Mouse (Mus musculus) adrenal gland, adult 10 weeks (tissue): Measurements from ENCODE around the gene Tyms. TPM values are rescaled to one million over a fixed set of nuclear protein-coding genes. Genes with fewer than 3 reads are reported as not detected.

Experiments used
- polyA plus RNA-seq: library from polyadenylated mRNA; stranded (reverse); fragments of 350-450 nt; fragmentation: Illumina TruSeq; extraction: RNeasy Lipid Tissue Mini Kit (QIAGEN cat#74804); gene quantifications from one replicate; pipeline ENCODE4 v1.2.3, GENCODE M21; 2014; ENCODE audit warnings: low read depth, low replicate concordance

Gene Tyms
- polyA plus RNA-seq: 13.4 TPM

DNA sequence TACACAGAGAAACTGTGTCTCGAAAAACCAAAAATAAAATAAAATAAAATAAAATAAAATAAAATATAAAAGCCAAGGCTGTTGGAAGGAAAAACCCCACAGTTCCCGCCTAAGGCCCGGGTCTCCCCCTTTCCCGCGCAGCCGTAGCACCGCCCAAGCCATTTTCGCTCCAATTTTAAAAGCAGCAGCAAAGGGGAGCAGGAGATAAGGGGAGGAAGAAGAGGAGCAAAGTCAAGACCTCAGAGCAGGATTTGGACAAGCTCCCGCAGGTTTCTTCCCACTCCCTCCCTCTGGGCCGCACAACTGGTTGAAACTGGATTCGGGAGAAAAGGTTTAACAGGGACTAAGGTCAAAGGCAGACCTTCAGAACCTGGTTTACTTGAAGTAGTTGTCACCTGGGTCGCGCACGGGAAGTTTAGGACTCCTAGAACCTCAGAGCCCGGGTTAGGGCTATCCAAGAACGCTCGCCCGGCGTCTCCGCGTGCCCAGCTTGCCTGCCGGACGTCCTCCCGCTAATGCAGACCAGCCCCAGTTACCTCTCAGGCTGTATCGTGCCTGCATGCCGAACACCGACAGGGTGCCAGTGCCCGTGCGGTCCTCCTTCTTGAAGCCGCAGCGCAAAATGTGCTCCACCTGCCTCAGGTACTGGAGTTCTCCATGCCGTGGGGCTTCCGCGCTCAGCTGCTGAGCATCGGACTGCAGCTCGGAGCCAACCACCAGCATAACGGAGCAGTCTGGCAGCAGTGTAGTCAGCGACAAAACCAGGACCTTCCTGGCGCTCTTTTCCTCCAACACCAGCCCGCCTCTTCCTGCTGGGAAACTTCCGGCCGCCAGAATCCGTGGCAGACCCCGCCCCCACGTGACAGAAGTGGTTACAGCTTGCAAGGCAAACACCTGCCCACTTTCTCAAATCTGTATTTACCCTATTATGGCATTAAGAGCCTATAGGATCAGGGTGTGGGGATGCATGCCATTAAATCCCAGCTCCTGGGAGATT lies at the start of gene Tyms:
Gene Tyms (minus strand): TSS at position 793 of the 997 bp plus-strand sequence.

DNA sequence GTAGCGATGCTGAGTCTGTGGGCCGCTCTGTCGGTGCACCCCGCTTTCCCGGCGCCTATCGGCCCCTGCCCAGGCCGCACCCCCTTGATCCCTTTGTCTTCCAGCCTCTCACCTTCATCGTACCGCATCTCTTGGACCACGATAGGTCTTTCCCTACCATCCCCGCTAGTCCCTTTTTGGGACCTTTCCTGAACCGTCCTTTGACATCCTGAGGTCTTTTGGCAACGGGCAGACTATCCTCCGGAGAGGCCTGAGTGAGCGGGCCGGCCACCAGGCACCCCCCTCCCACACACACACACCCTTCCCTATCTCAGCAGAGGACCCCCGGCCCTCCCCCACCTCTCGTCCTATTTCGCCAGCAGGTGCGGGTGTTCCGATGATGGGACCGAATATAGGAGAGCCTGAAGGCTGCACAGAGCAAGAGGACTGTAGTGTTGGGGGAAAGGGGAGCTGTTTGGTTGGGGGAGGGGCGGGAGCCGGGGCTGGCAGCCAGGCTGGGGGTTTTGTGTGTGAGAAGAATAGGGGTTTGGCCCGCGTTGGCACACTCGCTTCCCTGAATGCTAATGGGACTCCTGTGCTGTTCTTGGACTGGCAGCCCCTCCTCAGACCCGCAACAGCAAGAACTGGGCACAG lies 32.4 kb upstream of the Tyms start, which contains the start of gene 3110082J24Rik:
Gene 3110082J24Rik (minus strand): TSS at position 419 of the 633 bp plus-strand sequence.

DNA sequence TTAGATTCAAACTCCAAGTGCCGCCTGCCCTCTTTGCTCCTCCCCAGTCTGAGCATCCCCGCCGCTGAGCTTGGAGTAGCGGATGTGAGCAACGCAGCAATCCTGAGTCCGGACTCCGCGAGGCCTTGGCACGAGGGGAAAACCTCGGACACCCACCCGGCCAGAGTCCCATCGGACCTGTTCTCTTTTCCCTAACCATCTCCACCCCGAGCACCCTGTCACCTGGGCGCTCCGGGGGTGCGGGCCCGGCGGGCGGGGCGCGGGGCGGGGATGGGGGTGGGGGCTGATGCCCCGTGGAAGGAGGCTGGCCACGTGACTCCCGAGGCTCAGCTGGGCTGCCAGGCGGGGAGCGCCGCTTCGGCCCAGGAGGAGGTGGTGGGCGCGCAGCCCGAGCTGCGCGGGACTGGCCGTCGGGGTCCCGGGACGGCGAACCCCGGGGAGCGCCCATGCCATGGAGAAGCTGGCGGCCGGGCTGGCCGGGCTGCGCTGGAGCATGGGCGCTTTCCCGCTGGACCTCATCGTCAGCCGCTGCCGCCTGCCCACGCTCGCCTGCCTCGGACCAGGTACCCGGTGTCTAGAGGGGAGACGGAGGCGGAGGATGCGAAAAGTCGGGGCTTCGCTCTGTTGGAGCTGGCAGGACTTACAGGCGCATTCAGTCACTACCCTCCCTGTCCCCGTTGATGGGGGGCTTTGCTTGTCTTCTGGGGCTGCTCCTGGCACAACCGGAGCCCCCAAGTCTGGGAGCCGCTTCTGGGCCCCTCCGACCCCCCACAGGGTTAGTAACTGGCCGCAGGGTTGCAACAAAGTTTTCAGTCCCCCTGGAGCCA lies 31.6 kb upstream of the Tyms start, which contains the start of gene Garem2:
Gene Garem2 (plus strand): TSS at position 321 of the 827 bp plus-strand sequence.

DNA sequence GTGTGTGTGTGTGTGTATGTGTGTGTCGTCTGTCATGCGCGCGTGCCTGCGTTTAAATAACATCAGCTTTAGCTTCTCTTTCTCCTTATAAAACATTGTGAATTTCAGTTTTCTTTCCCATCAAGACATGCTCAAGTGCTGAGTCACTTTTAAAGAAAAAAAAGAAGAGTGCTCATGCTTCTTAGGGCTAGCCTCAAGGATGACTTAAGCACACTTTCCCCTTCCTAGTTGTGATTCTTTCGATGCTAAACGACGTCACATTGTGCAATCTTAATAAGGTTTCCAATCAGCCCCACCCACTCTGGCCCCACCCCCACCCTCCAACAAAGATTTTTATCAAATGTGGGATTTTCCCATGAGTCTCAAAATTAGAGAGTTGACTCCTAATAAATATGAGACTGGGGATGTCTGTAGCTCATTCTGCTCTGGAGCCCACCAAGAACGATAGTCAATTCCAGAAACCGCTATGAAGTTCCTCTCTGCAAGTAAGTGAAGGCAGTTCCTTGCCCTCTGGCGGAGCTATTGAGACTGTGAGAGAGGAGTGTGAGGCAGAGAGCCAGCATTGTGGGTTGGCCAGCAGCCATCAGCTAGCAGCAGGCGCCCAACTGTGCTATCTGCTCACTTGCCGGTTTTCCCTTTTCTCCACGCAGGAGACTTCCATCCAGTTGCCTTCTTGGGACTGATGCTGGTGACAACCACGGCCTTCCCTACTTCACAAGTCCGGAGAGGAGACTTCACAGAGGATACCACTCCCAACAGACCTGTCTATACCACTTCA lies 60.5 kb downstream of the Tyms start, which contains the start of gene Il6:
Gene Il6 (plus strand): TSS at position 389 of the 778 bp plus-strand sequence.

Other genes with a start within 250 kb of the Tyms start
- not detected for gene Il6, start 60.5 kb downstream of the Tyms start, polyA plus RNA-seq
- not detected for gene Garem2, start 31.5 kb upstream of the Tyms start, polyA plus RNA-seq
- gene 3110082J24Rik, start 32.5 kb upstream of the Tyms start, polyA plus RNA-seq: not detected
- gene Hadha, start 81.5 kb upstream of the Tyms start, polyA plus RNA-seq: 464 TPM
- gene Hadhb, start 81.6 kb upstream of the Tyms start, polyA plus RNA-seq: 1,997 TPM
- gene Adgrf3, start 132.1 kb upstream of the Tyms start, polyA plus RNA-seq: not detected
- 45.8 TPM for gene Selenoi, start 159.0 kb upstream of the Tyms start, polyA plus RNA-seq
- not detected for gene Drc1, start 207.8 kb upstream of the Tyms start, polyA plus RNA-seq